Mouse (Mus musculus) right cerebral cortex, postnatal 14 days (tissue): Measurements from ENCODE around the gene Olfr373.
"Not testable (repeated sequence)": the region's sequence is repeated elsewhere in the genome, so short reads cannot be mapped to it uniquely, and the experiment has no call there.

Experiments
- DNase-seq: peaks from one replicate; pipeline ENCODE4 v3.0.0; 2022

Olfr373 gene

GRCm38 (mm10) chr8:72082877-72083276, at the start of gene Olfr373:
Gene Olfr373, plus strand, starts transcription at chr8:72083177.
- DNase-seq = not testable (repeated sequence)

- not testable (repeated sequence) for DNase-seq
These were observed 42.1 kb upstream of the Olfr373 start, which contains the start of gene Olfr372 for GRCm38 (mm10) chr8:72040918-72041317. Gene Olfr372, plus strand, starts transcription at chr8:72041218.

GRCm38 (mm10) chr8:72042493-72042892, 40.5 kb upstream of the Olfr373 start:
- no peak for DNase-seq

GRCm38 (mm10) chr8:72054633-72055032, 28.3 kb upstream of the Olfr373 start:
- not testable (repeated sequence) for DNase-seq

- not testable (repeated sequence) for DNase-seq
These were observed 25.3 kb upstream of the Olfr373 start for GRCm38 (mm10) chr8:72057643-72058042.

GRCm38 (mm10) chr8:72066819-72067399, 16.1 kb upstream of the Olfr373 start:
- not testable (repeated sequence) for DNase-seq

GRCm38 (mm10) chr8:72084744-72085143, 1.8 kb downstream of the Olfr373 start:
- DNase-seq = no peak

GRCm38 (mm10) chr8:72087611-72088010, 4.6 kb downstream of the Olfr373 start:
- DNase-seq = not testable (repeated sequence)

GRCm38 (mm10) chr8:72096721-72097120, 13.7 kb downstream of the Olfr373 start:
- not testable (repeated sequence) for DNase-seq

GRCm38 (mm10) chr8:72099377-72100103, 16.6 kb downstream of the Olfr373 start:
- DNase-seq = peak; percentile 22

GRCm38 (mm10) chr8:72105165-72105564, 22.2 kb downstream of the Olfr373 start:
- DNase-seq = no peak

GRCm38 (mm10) chr8:72106740-72107139, 23.8 kb downstream of the Olfr373 start, which contains the start of gene Olfr374:
Gene Olfr374, plus strand, starts transcription at chr8:72107040.
- DNase-seq = no peak

GRCm38 (mm10) chr8:72110876-72111275, 27.9 kb downstream of the Olfr373 start:
- no peak for DNase-seq

- no peak for DNase-seq
These were observed 29.5 kb downstream of the Olfr373 start for GRCm38 (mm10) chr8:72112486-72112885.

GRCm38 (mm10) chr8:72115202-72115601, 32.2 kb downstream of the Olfr373 start:
- no peak for DNase-seq

GRCm38 (mm10) chr8:72118616-72119015, 35.6 kb downstream of the Olfr373 start:
- DNase-seq = no peak

GRCm38 (mm10) chr8:72121486-72121885, 38.5 kb downstream of the Olfr373 start:
- DNase-seq = not testable (repeated sequence)

- DNase-seq = no peak
These were observed 39.0 kb downstream of the Olfr373 start for GRCm38 (mm10) chr8:72121997-72122396.

- no peak for DNase-seq
These were observed 44.9 kb downstream of the Olfr373 start for GRCm38 (mm10) chr8:72127834-72128233.

GRCm38 (mm10) chr8:72131251-72131650, 48.3 kb downstream of the Olfr373 start:
- DNase-seq = no peak

- no peak for DNase-seq
These were observed 48.9 kb downstream of the Olfr373 start for GRCm38 (mm10) chr8:72131901-72132300.

- DNase-seq = no peak
These were observed 49.4 kb downstream of the Olfr373 start for GRCm38 (mm10) chr8:72132417-72132816.

- DNase-seq = no peak
These were observed 49.9 kb downstream of the Olfr373 start for GRCm38 (mm10) chr8:72132891-72133290.

- DNase-seq = no peak
These were observed 50.5 kb downstream of the Olfr373 start for GRCm38 (mm10) chr8:72133507-72133906.
